Mouse (Mus musculus) skeletal muscle tissue, adult 2 months (tissue): Measurements from ENCODE around the gene Thra.
"Not testable (repeated sequence)": the region's sequence is repeated elsewhere in the genome, so short reads cannot be mapped to it uniquely, and the experiment has no call there.

Source experiments
- DNase-seq: peaks from one replicate; pipeline ENCODE4 v3.0.0-alpha.2; 2012; ENCODE audit warnings: low read depth, low spot score

The Thra gene

GRCm38 (mm10) chr11:98740393-98741050 lies at the start of gene Thra:
Gene Thra, plus strand, starts transcription at chr11:98740638.
- DNase-seq, result no peak

GRCm38 (mm10) chr11:98693201-98693600 lies 47.2 kb upstream of the Thra start:
- no peak for DNase-seq

- DNase-seq, result no peak
Observed at GRCm38 (mm10) chr11:98693746-98694145, 46.7 kb upstream of the Thra start.

GRCm38 (mm10) chr11:98694301-98694700 lies 46.1 kb upstream of the Thra start:
- no peak for DNase-seq

GRCm38 (mm10) chr11:98695408-98695807 lies 45.0 kb upstream of the Thra start:
- DNase-seq, result no peak

GRCm38 (mm10) chr11:98696454-98697216 lies 43.8 kb upstream of the Thra start:
- DNase-seq, result no peak

- DNase-seq, result no peak
Observed at GRCm38 (mm10) chr11:98697225-98697624, 43.2 kb upstream of the Thra start.

- DNase-seq, result no peak
Observed at GRCm38 (mm10) chr11:98698849-98699640, 41.4 kb upstream of the Thra start.

GRCm38 (mm10) chr11:98699911-98700310 lies 40.5 kb upstream of the Thra start:
- no peak for DNase-seq

GRCm38 (mm10) chr11:98701213-98701670 lies 39.2 kb upstream of the Thra start, which contains the start of gene Csf3:
Gene Csf3, plus strand, starts transcription at chr11:98701263.
- no peak for DNase-seq

- DNase-seq, result no peak
Observed at GRCm38 (mm10) chr11:98702323-98702722, 38.1 kb upstream of the Thra start.

GRCm38 (mm10) chr11:98705021-98705420 lies 35.4 kb upstream of the Thra start:
- no peak for DNase-seq

GRCm38 (mm10) chr11:98707401-98708281 lies 32.8 kb upstream of the Thra start:
- no peak for DNase-seq

- DNase-seq, result peak; percentile 49
Observed at GRCm38 (mm10) chr11:98708282-98708956, 32.0 kb upstream of the Thra start.

GRCm38 (mm10) chr11:98709001-98709741 lies 31.3 kb upstream of the Thra start:
- DNase-seq, result peak; percentile 41

GRCm38 (mm10) chr11:98710416-98711045 lies 29.9 kb upstream of the Thra start:
- peak; percentile 83 for DNase-seq

GRCm38 (mm10) chr11:98711046-98711434 lies 29.4 kb upstream of the Thra start:
- no peak for DNase-seq

- not testable (repeated sequence) for DNase-seq
Observed at GRCm38 (mm10) chr11:98712009-98712408, 28.4 kb upstream of the Thra start.

- no peak for DNase-seq
Observed at GRCm38 (mm10) chr11:98713703-98714102, 26.7 kb upstream of the Thra start.
